Mouse (Mus musculus) c-Kit-negative CD71-positive TER-119-positive erythroid progenitor cells, embryonic 14.5 days (primary cell): ENCODE data around the gene Grin2d.
A peak's percentile ranks its signal among the peaks of the same experiment; 100 is the strongest.
"Not testable (repeated sequence)": the region's sequence is repeated elsewhere in the genome, so short reads cannot be mapped to it uniquely, and the experiment has no call there.

Source experiments
- DNase-seq: peaks from one replicate; pipeline ENCODE4 v3.0.0-alpha.2; 2013; ENCODE audit warnings: low read depth, low spot score

Gene Grin2d

DNA sequence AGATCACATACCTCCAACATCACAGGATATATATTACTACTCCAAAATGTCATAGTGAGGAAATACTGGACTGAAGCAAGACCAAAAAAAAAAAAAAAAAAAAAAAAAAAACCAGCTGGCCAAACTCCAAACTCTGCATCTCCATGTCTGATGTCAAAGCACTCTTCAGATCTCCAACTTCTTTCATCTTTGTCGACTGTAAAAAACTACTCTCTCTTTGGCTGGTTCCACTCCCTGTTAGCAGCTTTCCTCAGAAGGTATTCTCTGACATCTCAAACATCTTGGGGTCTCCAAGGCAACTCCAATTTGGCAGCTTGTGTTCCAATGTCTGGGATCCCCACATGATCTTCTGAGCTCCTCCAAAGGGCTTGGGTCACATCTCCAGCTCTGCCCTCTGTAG, at the start of gene Grin2d:
Grin2d (minus strand) TSS at position 101 of the 400 bp plus-strand sequence.
- DNase-seq, result not testable (repeated sequence)

DNA sequence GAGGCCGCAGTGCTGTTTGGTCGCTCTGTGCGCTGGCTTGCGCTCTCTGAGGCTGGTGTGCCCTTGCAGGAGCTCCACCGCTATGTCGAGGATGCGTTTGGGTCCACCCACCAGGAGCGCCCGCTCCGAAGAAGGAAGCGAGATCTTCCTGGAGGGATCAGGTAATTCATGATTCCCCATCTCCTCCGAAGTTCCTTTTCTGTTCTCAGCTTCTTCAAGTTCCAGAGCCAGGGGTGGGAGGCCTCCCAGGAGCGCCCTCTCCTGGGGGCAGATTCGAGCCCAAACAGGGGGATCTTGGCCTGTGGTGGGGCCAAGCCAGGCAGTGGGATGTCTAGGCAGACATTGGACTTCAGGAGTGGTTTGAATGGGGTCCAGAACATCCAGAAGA, 46.2 kb upstream of the Grin2d start:
- DNase-seq, result no peak

GRCm38 (mm10) chr7:45923762-45924428, 45.7 kb upstream of the Grin2d start, which contains the start of gene Ccdc114:
Gene Ccdc114, plus strand, starts transcription at chr7:45924072.
- DNase-seq, result no peak

DNA sequence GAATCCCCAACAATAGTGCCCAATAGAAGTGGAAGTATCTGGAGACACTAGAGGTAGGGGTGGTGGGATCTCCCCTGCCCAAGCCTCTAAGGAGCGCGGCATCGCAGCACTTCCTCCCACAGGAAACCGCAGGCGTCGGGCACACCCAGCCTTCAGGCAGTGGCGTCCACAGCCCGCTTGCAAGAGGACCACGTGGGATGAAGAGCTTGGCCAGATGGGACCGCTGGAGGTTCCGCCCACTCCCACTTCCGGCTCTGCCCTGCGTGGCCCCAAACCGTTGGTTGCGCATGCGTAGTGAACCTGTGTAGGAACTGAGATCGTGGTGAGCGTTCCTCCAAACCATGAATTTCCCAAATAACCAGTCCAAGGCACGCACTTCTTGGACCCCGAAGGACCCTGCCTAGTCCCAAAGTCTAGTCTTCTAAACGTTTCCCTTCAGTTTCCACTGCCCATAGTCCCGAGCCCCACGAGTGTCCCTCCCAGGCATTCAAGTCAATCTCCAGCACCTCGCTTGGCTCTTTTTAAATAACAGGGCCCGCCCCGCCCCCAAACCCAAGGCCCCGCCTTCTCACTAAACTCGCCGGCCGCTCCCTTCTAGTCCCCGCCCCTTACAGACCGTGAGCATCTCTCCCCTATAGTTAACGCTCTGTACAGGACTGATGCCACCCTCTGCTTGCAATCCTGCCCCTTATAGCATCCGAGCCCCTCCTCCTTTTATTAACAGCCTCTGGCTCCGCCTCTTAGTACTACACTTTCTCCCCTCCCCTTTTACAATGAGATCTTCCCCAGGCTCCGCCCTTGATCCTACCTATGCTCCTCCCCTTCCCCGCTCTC, 45.0 kb upstream of the Grin2d start:
- DNase-seq, result peak; percentile 77

DNA sequence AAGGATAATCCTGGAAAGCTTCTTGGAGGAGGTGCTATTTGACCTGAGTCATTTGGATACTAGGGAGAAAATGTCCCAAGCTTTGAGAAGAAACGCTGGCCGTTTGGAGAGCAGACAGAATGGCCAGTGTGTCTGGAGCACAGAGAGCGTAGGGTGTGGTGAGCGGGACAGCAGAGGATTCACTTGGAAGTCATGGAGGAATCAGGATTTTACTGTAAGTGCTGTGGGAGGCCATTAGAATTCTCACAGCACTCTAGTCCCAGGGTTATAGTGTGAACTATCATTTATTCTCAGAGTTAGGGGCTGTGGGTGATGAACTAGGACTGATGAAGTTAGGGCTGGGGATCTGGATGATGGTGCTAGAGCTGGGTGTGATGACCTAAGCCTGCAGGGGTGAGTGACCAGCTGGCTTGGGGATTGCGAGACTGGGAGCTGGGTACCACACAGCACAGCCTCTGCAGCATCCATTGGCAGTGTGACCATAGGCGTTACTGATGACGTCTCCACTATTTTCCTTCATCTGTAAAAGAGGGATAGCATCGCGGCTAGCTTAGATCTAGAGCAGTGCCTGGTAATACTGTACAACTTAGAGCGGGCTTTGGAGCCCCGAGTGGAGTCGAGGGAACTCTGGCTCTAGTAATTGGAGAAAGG, 43.9 kb upstream of the Grin2d start:
- DNase-seq, result no peak

- no peak for DNase-seq
Observed at GRCm38 (mm10) chr7:45921242-45921621, 43.1 kb upstream of the Grin2d start, which contains the start of gene Emp3. Gene Emp3, minus strand, starts transcription at chr7:45921404.

DNA sequence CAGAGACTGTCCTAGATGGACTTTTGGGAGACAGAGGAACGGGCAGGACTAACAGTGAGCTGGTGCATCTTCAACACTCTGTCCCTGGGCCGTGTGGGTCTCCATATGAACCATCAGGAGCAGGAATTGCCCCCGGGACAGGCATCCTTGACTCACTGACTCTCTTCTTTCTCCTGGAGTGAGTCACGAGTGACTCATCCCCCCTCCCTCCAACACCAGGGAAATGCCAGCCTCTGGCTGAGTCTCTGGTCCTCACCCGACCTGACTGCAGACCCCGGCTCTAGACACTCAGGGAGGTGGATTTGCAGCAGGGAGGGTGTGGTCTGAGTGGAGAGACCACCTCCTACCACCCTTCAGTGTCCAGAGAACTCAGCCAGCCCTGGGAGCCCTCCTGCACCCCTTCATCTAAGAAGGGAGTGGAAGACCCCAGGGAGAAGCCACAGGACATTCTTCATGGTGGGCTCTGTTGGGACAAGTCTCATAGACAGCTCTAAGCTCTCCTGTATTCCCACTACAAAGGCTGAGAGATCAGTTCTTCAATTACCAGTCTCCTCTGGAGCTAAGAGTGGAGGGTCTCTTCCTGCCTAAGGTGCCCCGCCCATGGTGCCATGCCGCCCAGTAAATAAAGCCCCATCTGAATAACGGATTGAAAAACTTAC, 42.5 kb upstream of the Grin2d start:
- DNase-seq, result no peak

GRCm38 (mm10) chr7:45919761-45920160, 41.6 kb upstream of the Grin2d start:
- DNase-seq, result no peak

- no peak for DNase-seq
Observed at GRCm38 (mm10) chr7:45919083-45919671, 41.0 kb upstream of the Grin2d start.

GRCm38 (mm10) chr7:45917926-45918325, 39.7 kb upstream of the Grin2d start:
- DNase-seq, result no peak

DNA sequence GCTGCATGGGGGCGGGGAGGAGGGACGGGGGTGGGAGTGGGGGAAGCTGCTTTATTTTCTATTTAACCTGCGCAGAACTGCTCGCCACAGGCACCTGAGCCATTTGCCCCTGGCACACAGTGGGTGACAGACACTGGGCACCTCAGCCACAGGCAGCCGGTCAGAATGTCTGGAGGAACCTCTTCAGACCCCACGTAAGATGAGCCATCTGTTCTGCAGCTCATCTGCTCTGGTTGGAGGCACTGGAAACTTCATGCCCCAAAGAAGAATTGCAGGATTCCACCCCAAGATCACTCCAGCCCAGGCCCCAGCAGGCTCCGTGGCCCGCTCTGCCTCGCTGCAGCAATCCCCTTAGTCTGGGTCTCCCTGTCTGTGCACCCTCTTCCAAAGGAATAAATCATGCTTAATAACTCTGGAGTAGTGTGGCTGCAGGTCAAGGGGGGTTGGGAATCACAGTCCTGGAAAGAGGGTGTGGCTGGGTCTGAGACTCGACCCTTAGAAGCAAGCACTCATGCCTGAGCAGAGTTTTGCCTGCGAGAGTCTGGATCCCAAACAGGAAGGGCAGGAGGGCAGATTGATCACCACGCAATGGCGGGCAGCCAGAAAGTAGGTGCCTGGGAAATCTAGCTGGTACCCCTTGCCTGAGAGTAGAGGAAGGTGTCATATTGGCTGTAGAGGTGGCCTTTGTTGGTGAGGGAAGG, 39.0 kb upstream of the Grin2d start:
- no peak for DNase-seq

DNA sequence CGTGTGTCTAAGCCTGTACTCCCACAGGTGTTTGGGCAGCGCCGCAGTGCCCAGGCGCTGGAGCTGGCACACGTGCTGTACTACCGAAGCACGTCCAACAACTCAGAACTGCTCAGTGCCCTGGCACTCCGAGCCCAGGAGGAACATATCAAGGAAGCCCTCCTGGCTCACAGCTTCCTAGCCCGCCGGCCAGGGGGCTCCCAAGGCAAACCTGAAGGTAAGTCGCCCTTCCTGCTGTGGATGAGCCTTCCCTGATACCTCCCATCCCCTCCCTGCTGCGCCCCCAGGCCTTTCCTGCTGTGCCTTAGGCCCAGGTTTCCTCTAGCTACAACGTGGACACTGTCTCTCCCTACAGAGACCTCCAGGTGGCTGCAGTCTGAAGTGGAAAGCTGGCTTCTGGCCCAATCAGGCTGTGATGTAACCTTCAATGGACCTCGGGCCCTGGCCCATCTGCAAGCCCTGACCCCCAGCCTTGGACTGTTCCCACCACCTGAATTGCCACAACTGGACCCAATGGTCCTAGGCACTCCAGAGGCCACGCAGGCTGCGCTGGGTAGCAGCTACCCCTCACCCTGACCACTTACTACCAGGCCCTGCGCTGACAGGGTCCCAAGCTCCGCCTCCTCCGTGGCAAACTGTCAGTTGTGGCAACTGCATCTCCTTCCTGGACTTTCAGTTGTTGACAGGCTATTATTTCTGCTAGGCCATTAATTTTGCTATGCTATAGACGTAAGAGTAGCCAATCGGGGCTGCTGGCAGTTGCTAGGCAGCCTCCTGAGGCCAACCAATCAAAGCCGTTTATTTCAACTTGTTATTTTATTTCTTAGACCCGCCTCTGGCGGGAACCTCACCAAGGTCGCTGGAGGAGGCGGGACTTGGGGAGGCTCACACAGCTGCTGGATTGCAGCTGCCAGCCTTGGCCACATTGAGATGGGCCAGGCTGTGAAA, 38.2 kb upstream of the Grin2d start:
- no peak for DNase-seq

- no peak for DNase-seq
Observed at GRCm38 (mm10) chr7:45915011-45915410, 36.8 kb upstream of the Grin2d start.

GRCm38 (mm10) chr7:45914067-45914466, 35.9 kb upstream of the Grin2d start:
- DNase-seq, result no peak

DNA sequence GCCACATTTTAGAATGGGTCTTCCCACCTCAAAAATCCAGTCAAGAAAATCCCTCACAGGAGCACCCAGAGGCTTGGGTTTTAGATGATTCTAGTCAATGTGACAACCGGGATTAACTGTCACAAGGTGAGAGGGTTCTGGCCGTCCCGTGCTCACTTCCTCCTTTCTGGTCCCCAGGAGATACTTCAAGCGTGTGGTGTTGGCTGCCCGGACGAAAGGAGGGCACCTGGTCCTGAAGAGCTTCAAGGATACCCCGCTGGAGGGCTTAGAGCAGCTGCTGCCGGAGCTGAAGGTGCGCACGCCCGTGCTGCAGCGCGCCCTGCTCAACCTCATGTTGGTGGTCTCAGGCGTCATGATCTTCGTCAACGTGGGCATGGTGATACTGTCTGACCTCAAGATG, 31.0 kb upstream of the Grin2d start:
- DNase-seq, result no peak

- DNase-seq, result no peak
Observed at GRCm38 (mm10) chr7:45908384-45908783, 30.2 kb upstream of the Grin2d start.

GRCm38 (mm10) chr7:45906622-45907021, 28.4 kb upstream of the Grin2d start:
- no peak for DNase-seq

- DNase-seq, result no peak
Observed at GRCm38 (mm10) chr7:45902481-45903002, 24.4 kb upstream of the Grin2d start.

DNA sequence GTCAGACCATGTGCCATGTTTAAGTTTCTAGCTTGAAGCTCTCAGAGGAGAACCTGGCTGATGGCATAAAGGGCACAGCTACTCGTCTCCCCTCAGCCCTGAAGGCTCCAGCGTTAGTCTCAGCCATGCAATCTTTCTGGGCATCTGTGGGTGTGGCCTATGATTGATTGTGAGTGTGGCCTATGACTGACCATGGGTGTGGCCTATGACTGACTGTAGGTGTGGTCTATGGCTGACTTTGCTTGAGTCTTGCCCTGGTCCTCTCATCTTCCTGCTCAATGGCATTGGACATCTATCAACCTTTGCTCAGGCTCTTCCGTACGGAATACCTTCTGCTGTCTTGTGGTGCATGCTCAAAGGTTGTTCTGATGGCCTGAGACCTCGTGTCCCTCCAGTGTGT, 23.4 kb upstream of the Grin2d start:
- DNase-seq, result no peak

- DNase-seq, result not testable (repeated sequence)
Observed at GRCm38 (mm10) chr7:45898125-45898524, 19.9 kb upstream of the Grin2d start.
